Mouse (Mus musculus): ENCODE measurements at regions not wholly inside any gene's neighbourhood (a gene's known extent, or its start where the extent isn't known, plus 50 kb on each side); places are given as distances from the start of the nearest gene placed in this dataset.
"Not testable (repeated sequence)": the region's sequence is repeated elsewhere in the genome, so short reads cannot be mapped to it uniquely, and the experiment has no call there.

DNA sequence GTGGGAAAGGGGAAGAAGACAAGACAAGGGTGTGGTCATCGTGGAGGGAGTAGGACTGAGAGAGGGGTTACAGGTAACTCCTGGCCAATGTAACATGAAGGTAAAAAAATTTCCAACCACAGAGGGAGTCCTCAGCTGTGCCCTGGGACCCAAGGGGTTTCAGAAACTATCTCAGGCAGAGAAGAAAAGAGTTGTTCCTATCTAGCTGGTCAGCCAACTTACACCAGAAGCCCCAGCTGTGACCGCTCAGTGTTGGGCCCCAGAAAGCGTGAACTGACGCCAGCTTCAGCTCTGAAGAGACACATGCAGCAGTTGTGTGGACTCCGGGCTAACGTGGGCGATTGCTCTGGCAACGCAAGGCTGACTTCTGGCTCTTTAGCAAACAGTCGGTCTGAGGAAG is 52.2 kb downstream of the Rhob start:
- ChIA-PET POLR2A (interaction anchor here in 2 of 4 experiments (0.5 to 3.5 kb wide), 3 partner anchors 50 to 52 kb away, joined by 3 to 18 read pairs (median 6); partner anchors contain the start of gene Rhob (in 2 of the 2)), CTCF (interaction anchor here in 1 of 4 experiments (0.6 kb wide), 1 partner anchor 38 kb away, joined by 5 read pairs; no protein-coding TSS in a partner anchor)

DNA sequence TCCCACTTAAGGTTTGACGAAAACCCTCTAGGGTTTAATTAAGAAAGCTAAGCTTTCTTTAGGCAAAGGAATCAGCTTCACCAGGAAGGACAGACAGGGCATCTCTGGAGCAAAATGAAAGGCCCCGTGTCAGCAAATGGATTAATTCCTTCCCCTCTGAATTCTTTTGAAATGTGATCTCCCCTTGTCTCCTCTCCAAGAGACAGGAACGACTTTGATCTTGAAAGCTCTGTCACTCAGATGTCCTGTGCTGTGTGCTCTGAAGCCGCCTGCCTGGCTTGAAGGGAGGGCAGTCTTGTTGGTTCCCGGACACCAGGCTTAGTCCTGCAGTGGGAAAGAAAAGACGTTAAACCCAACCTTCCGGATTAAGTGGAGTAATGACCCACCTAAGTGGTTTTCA is 52.8 kb downstream of the Rhob start:
- CTCF ChIA-PET: interaction anchor here in 1 of 4 experiments (0.6 kb wide), 1 partner anchor 39 kb away, joined by 5 read pairs; no protein-coding TSS in a partner anchor

DNA sequence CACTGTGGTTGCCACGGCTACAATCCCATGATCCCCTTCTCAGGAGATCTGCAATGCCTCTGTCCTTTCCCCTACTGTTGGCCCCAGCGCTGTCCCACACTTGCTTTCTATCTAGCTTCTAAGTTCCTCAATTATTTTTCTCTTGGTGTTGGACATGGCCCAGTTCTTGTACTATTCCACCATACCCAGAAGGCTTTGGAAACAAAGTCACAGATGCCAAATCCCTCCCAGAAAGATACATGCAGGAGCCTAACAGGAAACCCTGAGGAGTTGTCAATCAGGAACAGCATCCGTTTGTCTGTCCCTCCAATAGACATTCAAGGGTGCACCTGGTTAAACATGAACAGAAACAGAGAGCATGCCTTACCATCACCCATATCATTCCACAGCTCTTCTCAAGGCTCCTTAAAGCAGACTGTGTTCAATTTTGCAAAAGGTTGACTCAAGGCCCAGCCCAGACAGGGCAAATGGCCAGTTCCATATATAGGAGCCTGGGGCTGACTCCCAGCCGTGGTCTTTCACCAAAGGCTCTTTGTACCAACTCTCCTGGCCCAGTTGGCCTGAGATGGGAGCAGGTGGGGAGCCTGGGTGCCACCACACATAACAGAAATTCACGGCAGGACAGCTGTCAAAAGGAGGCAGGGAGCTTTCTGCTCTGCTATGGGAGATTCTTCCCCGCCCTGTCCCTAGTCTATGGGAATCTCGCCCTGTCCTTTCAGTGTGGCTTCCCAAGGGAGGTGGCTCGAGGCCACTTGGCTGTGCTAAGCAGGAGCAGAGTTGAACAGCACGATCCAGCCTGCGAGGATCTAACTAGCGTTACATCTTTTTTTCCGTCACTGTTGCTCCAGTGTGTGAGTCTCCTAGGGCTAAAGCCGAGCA is 54.6 kb downstream of the Rhob start:
- ChIA-PET POLR2A (interaction anchor here in 1 of 4 experiments (3.5 kb wide), 1 partner anchor 54 kb away, joined by 18 read pairs; the partner anchor contains the start of gene Rhob), CTCF (no interaction called here)

More for the DNA sequence above, 52.8 kb downstream of the Rhob start:
- POLR2A ChIA-PET: interaction anchor here in 2 of 4 experiments (0.5 to 3.5 kb wide), 4 partner anchors 50 to 53 kb away, joined by 3 to 18 read pairs (median 4); partner anchors contain the start of gene Rhob (in 2 of the 2)

DNA sequence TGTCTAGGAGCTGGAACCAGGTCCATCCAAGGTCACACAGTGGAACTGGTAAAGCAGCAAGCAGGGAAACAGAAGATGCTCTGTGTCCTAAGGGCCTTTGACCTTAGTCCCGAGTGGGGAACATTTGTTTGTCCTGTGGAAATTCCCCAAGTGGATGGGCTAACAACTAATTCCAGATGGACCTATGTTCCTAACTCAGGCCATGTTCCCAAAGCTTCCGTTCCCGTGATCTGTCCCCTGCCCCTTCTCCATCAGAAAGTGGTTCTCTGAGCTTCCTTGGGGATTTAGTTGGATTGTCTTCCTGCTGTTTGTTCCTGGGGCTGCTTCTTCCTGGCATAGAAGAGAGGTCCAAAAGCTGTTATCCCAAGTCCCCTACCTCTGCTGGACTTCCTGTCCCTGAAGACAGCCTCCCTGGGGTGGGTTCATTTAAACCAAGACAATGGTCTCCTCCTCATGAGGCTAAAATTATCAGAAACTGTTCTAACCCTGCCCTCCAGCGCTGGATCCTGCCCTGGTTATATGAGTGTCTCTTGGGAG is 55.8 kb downstream of the Rhob start:
- ChIA-PET POLR2A (interaction anchor here in 1 of 4 experiments (1.5 to 1.6 kb wide), 2 partner anchors 13 to 56 kb away, joined by 5 to 6 read pairs; partner anchors contain the start of gene Rhob), CTCF (no interaction called here)

DNA sequence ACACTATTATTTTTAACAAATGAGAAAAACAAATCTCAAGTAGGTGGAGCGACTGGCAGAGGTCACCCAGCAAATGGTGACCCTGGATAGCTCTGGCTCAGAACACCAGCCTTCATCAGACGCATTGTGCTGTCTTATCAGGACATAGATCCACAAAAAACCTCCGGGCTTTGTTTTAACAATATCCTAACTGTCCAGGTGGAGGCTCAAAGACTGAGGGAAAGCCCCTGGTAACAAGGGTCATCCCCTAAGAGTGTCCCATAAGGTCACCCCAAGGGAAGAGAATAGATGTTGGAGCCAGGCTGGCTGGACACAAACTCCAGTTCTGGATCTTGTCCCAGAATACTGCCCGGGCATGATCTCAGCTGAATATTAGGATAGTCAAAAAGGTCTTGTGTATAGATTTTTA is 56.6 kb downstream of the Rhob start:
- ChIA-PET POLR2A (interaction anchor here in 3 of 4 experiments (0.6 to 1.6 kb wide), 4 partner anchors 14 to 570 kb away, joined by 4 to 8 read pairs (median 6); partner anchors contain the start of gene Rhob (in 1 of the 3)), CTCF (interaction anchor here in 1 of 4 experiments (0.7 kb wide), 1 partner anchor 15 kb away, joined by 4 read pairs; no protein-coding TSS in a partner anchor)

GRCm38 (mm10) chr12:8441275-8441674 is 58.5 kb downstream of the Rhob start:
- POLR2A ChIA-PET: interaction anchor here in 1 of 4 experiments (2.2 kb wide), 1 partner anchor 58 kb away, joined by 8 read pairs; the partner anchor contains the start of gene Rhob
- CTCF ChIA-PET: interaction anchor here in 1 of 4 experiments (0.5 kb wide), 1 partner anchor 990 kb away, joined by 3 read pairs; no protein-coding TSS in a partner anchor

- CTCF ChIA-PET: interaction anchor here in 1 of 4 experiments (0.6 kb wide), 1 partner anchor 297 kb away, joined by 3 read pairs; no protein-coding TSS in a partner anchor
Observed at GRCm38 (mm10) chr12:8440373-8440772, 59.4 kb downstream of the Rhob start.

DNA sequence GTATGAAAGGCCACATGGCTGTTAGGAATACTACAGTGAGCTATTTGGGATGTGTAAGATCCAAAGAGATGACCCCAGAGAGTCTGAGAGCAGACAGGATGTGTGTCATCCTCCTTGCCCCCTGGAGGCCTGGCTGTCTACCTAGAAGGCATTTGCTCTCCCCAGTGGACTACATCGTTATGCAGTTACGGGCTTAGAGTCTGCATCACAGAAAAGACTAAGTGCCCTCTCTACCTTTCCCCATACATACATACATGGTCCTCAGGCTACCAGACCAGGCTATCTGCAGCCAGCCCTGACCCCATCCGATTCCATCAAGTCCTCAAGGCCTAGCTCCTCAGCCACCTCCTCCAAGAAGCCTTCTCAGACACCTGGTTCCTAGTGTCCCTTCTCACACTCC is 59.9 kb downstream of the Rhob start:
- POLR2A ChIA-PET: interaction anchor here in 2 of 4 experiments (0.9 to 2.2 kb wide), 2 partner anchors 60 to 198 kb away, joined by 3 to 8 read pairs; partner anchors contain the start of gene Rhob (in 1 of the 2)
- CTCF ChIA-PET: interaction anchor here in 1 of 4 experiments (0.6 kb wide), 1 partner anchor 298 kb away, joined by 3 read pairs; no protein-coding TSS in a partner anchor

More at GRCm38 (mm10) chr12:8440373-8440772, 59.4 kb downstream of the Rhob start:
- POLR2A ChIA-PET: interaction anchor here in 2 of 4 experiments (0.9 to 2.2 kb wide), 2 partner anchors 59 to 198 kb away, joined by 3 to 8 read pairs; partner anchors contain the start of gene Rhob (in 1 of the 2)

DNA sequence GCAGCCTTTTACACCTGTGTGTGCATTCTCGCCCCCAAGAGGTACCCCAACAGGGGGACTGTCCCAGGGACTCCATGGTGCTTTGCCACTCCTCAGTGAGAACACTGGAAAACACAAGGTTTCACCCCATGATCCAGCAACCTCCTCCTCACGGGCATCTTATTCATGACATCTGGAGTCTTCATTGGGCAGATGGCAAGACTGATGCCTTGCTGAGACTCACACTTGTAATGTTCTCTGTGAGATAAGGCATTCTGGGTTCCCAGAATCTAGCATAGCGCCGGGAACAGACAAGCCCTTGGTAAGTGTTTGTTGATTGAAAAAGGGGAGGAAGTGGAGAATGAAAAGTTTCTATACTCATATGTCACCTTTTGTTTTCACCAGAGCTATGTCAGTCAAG is 60.3 kb downstream of the Rhob start:
- ChIA-PET POLR2A (interaction anchor here in 2 of 4 experiments (0.6 to 2.2 kb wide), 2 partner anchors 60 to 61 kb away, joined by 4 to 8 read pairs; partner anchors contain the start of gene Rhob (in 2 of the 2)), CTCF (no interaction called here)

- POLR2A ChIA-PET: interaction anchor here in 1 of 4 experiments (1.6 kb wide), 1 partner anchor 61 kb away, joined by 3 read pairs; no protein-coding TSS in a partner anchor
- CTCF ChIA-PET: no interaction called here
Observed at GRCm38 (mm10) chr12:8438638-8439037, 61.2 kb downstream of the Rhob start.

DNA sequence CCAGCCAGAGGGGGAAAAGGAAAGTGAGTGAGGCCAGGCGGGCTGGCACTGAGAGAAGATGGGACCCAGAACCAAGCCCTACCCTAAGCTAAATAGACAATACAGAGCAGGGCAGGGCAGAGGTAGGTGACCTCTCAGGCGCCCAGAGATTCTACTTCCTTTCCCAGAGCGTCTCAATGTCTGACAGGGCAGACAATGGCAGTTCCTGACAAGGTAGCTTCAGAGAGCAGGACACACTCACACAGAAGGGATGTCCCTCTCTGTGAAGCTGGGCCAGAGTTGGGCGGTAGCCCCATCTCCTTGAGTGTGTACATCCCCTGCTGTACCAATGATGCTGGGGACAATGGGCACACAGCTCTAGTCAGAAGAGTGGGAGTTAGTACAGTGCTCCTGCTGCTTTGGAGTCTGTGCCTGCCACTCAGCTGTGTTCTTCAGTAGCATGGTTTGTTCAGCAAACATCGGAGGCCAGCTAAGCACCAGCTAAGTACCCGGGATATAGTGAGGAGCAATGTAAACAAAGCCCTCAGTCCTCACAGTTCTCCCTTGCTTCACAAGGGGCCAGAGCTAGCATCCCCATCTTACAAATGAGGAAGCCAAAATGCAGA is 62.7 kb downstream of the Rhob start:
- ChIA-PET CTCF (no interaction called here), POLR2A (interaction anchor here in 3 of 4 experiments (0.9 to 1.6 kb wide), 3 partner anchors 13 to 63 kb away, joined by 3 to 4 read pairs (median 3); partner anchors contain the start of gene Rhob (in 1 of the 3))

DNA sequence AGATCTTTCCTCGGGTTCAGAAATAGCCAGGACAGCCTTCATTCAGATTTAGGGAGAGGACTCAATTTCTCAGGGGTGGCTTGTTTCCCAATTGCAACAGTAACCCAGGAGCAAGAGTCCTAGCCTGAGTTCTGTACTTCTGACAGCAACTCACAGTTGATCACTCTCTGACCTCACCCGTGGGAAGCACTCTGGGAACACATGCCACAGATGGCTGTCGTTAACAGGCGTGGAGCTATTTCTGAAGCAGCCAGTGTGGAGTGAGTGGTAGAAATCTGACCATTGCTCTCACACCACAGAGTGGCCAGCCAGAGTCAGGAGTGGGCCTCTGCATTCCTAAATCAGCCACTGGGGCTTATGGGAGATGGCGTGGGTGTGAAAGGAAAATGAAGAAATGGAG is 63.3 kb downstream of the Rhob start:
- ChIA-PET CTCF (no interaction called here), POLR2A (no interaction called here)

DNA sequence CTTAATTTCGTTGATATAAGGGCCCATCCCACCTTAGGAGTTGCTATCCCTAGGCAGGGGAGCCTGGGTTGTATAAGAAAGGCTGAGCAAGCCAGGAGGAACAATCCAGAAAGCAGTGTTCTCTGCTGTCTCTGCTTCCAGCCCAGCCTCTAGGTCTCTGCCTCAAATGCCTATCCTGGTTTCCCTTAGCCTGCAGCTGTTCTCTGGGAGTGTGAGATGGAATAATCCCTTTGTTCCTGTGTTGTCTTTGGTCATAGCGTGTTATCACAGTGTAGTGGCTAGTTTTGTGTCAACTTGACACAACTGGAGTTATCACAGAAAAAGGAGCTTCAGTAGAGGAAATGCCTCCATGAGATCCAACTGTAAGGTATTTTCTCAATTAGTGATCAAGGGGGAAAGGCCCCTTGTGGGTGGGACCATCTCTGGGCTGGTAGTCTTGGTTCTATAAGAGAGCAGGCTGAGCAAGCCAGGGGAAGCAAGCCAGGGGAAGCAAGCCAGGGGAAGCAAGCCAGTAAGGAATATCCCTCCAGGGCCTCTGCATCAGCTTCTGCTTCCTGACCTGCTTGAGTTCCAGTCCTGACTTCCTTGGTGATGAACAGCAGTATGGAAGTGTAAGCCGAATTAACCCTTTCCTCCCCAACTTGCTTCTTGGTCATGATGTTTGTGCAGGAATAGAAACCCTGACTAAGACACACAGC is 64.0 kb downstream of the Rhob start:
- POLR2A ChIA-PET, CTCF ChIA-PET: not testable (repeated sequence)

DNA sequence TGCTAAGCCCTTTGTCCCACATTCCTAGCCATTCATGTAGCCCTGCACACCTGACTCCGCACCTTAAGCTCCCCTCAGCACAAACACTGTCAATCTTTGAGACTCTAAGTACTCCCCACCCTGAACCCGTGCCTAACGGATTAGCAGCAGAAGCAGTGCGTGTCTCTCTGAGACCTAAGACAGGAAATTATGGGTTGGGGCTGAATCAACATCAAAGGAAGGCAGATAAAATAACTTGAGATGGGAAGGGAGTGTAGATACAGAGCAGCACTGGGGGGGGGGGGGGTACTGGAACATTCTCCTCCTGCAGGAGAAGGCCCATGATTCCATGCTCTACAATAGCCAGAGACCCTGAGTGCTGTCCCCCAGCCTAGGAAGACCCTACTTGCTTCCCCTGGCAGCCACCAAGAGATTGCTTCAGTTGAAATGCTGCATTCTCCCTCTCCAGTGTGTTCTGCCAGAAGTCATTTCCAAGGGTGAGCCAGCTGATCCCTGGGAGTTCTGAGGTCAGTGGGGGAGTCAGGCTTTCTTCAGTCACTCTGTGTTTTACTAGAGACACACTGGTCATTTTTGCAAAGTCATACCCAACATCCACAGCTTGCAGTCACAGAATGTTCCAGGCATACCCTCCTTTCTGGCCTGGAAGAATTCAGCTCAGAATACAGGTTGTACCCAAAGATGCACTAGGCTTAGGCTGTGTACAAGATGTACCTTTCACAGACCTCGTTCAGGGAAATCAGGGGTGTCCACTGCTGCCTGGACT is 71.4 kb downstream of the Rhob start:
- ChIA-PET POLR2A (interaction anchor here in 1 of 4 experiments (1.3 kb wide), 1 partner anchor 71 kb away, joined by 4 read pairs; the partner anchor contains the start of gene Rhob), CTCF (interaction anchor here in 1 of 4 experiments (0.5 kb wide), 1 partner anchor 15 kb away, joined by 4 read pairs; no protein-coding TSS in a partner anchor)

GRCm38 (mm10) chr12:8424515-8424914 is 75.3 kb downstream of the Rhob start:
- POLR2A ChIA-PET: interaction anchor here in 1 of 4 experiments (1.0 kb wide), 1 partner anchor 13 kb away, joined by 3 read pairs; no protein-coding TSS in a partner anchor

DNA sequence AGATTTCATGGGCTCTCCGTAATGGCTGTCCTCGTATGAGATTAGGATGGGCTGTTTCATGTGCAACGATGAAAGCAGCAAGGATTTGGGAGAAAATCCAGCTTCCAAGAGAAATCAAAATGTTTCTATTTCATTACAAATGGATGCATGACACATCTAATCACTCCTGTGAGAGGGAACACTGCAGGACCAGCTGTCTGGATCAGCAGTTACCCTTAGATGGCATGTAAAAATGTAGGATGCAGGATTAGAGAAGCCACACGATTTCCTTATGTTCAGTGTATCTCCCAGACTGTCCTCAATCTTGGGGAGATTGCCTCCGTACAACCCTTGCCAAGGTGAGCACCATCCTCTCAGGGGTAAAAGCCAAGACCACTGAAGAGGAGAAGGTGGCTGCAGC is 77.1 kb downstream of the Rhob start:
- CTCF ChIA-PET: no interaction called here

More at GRCm38 (mm10) chr12:8424515-8424914, 75.3 kb downstream of the Rhob start:
- CTCF ChIA-PET: no interaction called here

GRCm38 (mm10) chr12:8421271-8421567 is 78.6 kb downstream of the Rhob start:
- CTCF ChIA-PET: no interaction called here

More for the DNA sequence above, 77.1 kb downstream of the Rhob start:
- POLR2A ChIA-PET: interaction anchor here in 1 of 4 experiments (0.8 kb wide), 1 partner anchor 77 kb away, joined by 3 read pairs; the partner anchor contains the start of gene Rhob

More at GRCm38 (mm10) chr12:8421271-8421567, 78.6 kb downstream of the Rhob start:
- POLR2A ChIA-PET: no interaction called here
